Mouse (Mus musculus): ENCODE data around the gene Ezh1. TPM values are rescaled to one million over a fixed set of nuclear protein-coding genes. Genes with fewer than 3 reads are reported as not detected.

Ezh1 gene
- total RNA-seq (2017): 99.1 and 110 TPM in 2 replicates

GRCm38 (mm10) chr11:101226065-101226701 lies at the start of gene Ezh1:
Gene Ezh1, minus strand, starts transcription at chr11:101226463.
- peak; percentile 96 for ATAC-seq (ENCODE audit: extremely low read depth, insufficient number of reproducible peaks, low FRiP score, poor library complexity, severe bottlenecking)

- no peak for ATAC-seq (ENCODE audit: extremely low read depth, insufficient number of reproducible peaks, low FRiP score, poor library complexity, severe bottlenecking)
Measured at GRCm38 (mm10) chr11:101275309-101275708, 49.0 kb upstream of the Ezh1 start.

- ATAC-seq (ENCODE audit: extremely low read depth, insufficient number of reproducible peaks, low FRiP score, poor library complexity, severe bottlenecking): no peak
Measured at GRCm38 (mm10) chr11:101272446-101272845, 46.2 kb upstream of the Ezh1 start.

GRCm38 (mm10) chr11:101269577-101270116 lies 43.4 kb upstream of the Ezh1 start:
- no peak for ATAC-seq (ENCODE audit: extremely low read depth, insufficient number of reproducible peaks, low FRiP score, poor library complexity, severe bottlenecking)

GRCm38 (mm10) chr11:101265906-101266305 lies 39.6 kb upstream of the Ezh1 start:
- no peak for ATAC-seq (ENCODE audit: extremely low read depth, insufficient number of reproducible peaks, low FRiP score, poor library complexity, severe bottlenecking)

- no peak for ATAC-seq (ENCODE audit: extremely low read depth, insufficient number of reproducible peaks, low FRiP score, poor library complexity, severe bottlenecking)
Measured at GRCm38 (mm10) chr11:101264954-101265471, 38.8 kb upstream of the Ezh1 start.

GRCm38 (mm10) chr11:101263989-101264280 lies 37.7 kb upstream of the Ezh1 start:
- ATAC-seq (ENCODE audit: extremely low read depth, insufficient number of reproducible peaks, low FRiP score, poor library complexity, severe bottlenecking): no peak

GRCm38 (mm10) chr11:101263138-101263988 lies 37.1 kb upstream of the Ezh1 start:
- no peak for ATAC-seq (ENCODE audit: extremely low read depth, insufficient number of reproducible peaks, low FRiP score, poor library complexity, severe bottlenecking)

GRCm38 (mm10) chr11:101262272-101262967 lies 36.2 kb upstream of the Ezh1 start:
- ATAC-seq (ENCODE audit: extremely low read depth, insufficient number of reproducible peaks, low FRiP score, poor library complexity, severe bottlenecking): no peak

- ATAC-seq (ENCODE audit: extremely low read depth, insufficient number of reproducible peaks, low FRiP score, poor library complexity, severe bottlenecking): no peak
Measured at GRCm38 (mm10) chr11:101260826-101261380, 34.6 kb upstream of the Ezh1 start.

GRCm38 (mm10) chr11:101259948-101260825 lies 33.9 kb upstream of the Ezh1 start, which contains the start of gene Wnk4:
Gene Wnk4, plus strand, starts transcription at chr11:101260567.
- 0 out of 2 replicates have a peak, but pooled peaks have one; percentile 3 for ATAC-seq (ENCODE audit: extremely low read depth, insufficient number of reproducible peaks, low FRiP score, poor library complexity, severe bottlenecking)

- ATAC-seq (ENCODE audit: extremely low read depth, insufficient number of reproducible peaks, low FRiP score, poor library complexity, severe bottlenecking): no peak
Measured at GRCm38 (mm10) chr11:101259261-101259712, 33.0 kb upstream of the Ezh1 start.

GRCm38 (mm10) chr11:101255826-101256775 lies 29.8 kb upstream of the Ezh1 start:
- no peak for ATAC-seq (ENCODE audit: extremely low read depth, insufficient number of reproducible peaks, low FRiP score, poor library complexity, severe bottlenecking)

- ATAC-seq (ENCODE audit: extremely low read depth, insufficient number of reproducible peaks, low FRiP score, poor library complexity, severe bottlenecking): peak; percentile 94
Measured at GRCm38 (mm10) chr11:101253613-101254389, 27.5 kb upstream of the Ezh1 start, which contains the start of gene Vps25. Gene Vps25, plus strand, starts transcription at chr11:101253707.

- no peak for ATAC-seq (ENCODE audit: extremely low read depth, insufficient number of reproducible peaks, low FRiP score, poor library complexity, severe bottlenecking)
Measured at GRCm38 (mm10) chr11:101252941-101253340, 26.7 kb upstream of the Ezh1 start.

GRCm38 (mm10) chr11:101251031-101251430 lies 24.8 kb upstream of the Ezh1 start:
- ATAC-seq (ENCODE audit: extremely low read depth, insufficient number of reproducible peaks, low FRiP score, poor library complexity, severe bottlenecking): no peak

Measured in neutrophil, adult 5-6 weeks (primary cell).